Comparison of ENCODE assay signal across 8 mouse cellular contexts in genomic region chr10:18055009-18055695, GRCm38 (mm10). TPM values are rescaled to one million over a fixed set of nuclear protein-coding genes. Genes with fewer than 3 reads are reported as not detected.
A peak's percentile ranks its signal among the peaks of the same experiment; 100 is the strongest.
DNase-seq lines count a peak whose midpoint lies in the region; ATAC-seq lines count a peak whose summit lies in the region.

No protein-coding gene starts in this region.

- peak overlapping the region; percentile 95 for H3K27ac ChIP-seq in hindbrain, embryonic 11.5 days (ENCODE audit: low read depth, low read length)
- H3K27ac ChIP-seq in lung, embryonic 16.5 days (ENCODE audit: low read length), result peak overlapping the region; percentile 85

- WGBS in hindbrain, embryonic 11.5 days, result 4% methylated on average over 37 of the region's 61 CpGs
- WGBS in lung, embryonic 16.5 days, result 2% methylated on average over 48 of the region's 61 CpGs

- peak; percentile 92 for DNase-seq in Muller cell, postnatal 12 days (ENCODE audit: inconsistent ontology term)
- DNase-seq in cerebellum, adult 9-10 months, result peak; percentile 86
- peak; percentile 53 to 80 for DNase-seq in frontal cortex, adult 2 months (ENCODE audit: extremely low spot score in 1 of 2, low spot score in 1 of 2)
- peak; percentile 92 for DNase-seq in hindbrain, embryonic 11.5 days (ENCODE audit: low spot score)
- DNase-seq in layer of hippocampus, adult 9-11 months, result peak; percentile 90
- peak; percentile 74 for DNase-seq in ovary, postnatal 10 days (ENCODE audit: low spot score)
- peak; percentile 88 for DNase-seq in thymus, postnatal 0 days (ENCODE audit: low spot score)

- peak overlapping the region; percentile 95 for H3K9ac ChIP-seq in hindbrain, embryonic 11.5 days (ENCODE audit: low read depth, low read length)
- H3K9ac ChIP-seq in lung, embryonic 16.5 days (ENCODE audit: low read length), result peak overlapping the region; percentile 96

- H3K27me3 ChIP-seq in hindbrain, embryonic 11.5 days (ENCODE audit: control insufficient read depth, insufficient read depth, low read length), result no peaks in the 10 kb centered on the region
- H3K27me3 ChIP-seq in lung, embryonic 16.5 days (ENCODE audit: control insufficient read depth, insufficient read depth, low read depth, low read length), result no peaks in the 10 kb centered on the region

- no peaks in the 10 kb centered on the region for H3K4me1 ChIP-seq in hindbrain, embryonic 11.5 days (replicated peaks; ENCODE audit: control insufficient read depth, insufficient read depth, low read length)
- H3K4me1 ChIP-seq in lung, embryonic 16.5 days (replicated peaks; ENCODE audit: control insufficient read depth, insufficient read depth, low read length), result peaks cover 25% of the 10 kb centered on the region

- H3K9me3 ChIP-seq in hindbrain, embryonic 11.5 days (ENCODE audit: control insufficient read depth, low read length), result no peaks in the 10 kb centered on the region
- H3K9me3 ChIP-seq in lung, embryonic 16.5 days (ENCODE audit: control insufficient read depth, low read length), result no peaks in the 10 kb centered on the region

- peak; percentile 98 for ATAC-seq in hindbrain, embryonic 11.5 days (ENCODE audit: low FRiP score)
- peak; percentile 98 for ATAC-seq in lung, embryonic 16.5 days (ENCODE audit: low read depth)

- no peaks in the 10 kb centered on the region for H3K36me3 ChIP-seq in hindbrain, embryonic 11.5 days (ENCODE audit: control insufficient read depth, insufficient read depth, low read length)
- no peaks in the 10 kb centered on the region for H3K36me3 ChIP-seq in lung, embryonic 16.5 days (ENCODE audit: control insufficient read depth, insufficient read depth, low read length)

- peak overlapping the region; percentile 97 for H3K4me3 ChIP-seq in hindbrain, embryonic 11.5 days (ENCODE audit: low read depth, low read length)
- peak overlapping the region; percentile 97 for H3K4me3 ChIP-seq in lung, embryonic 16.5 days (ENCODE audit: low read length)

- peak overlapping the region; percentile 74 for H3K4me2 ChIP-seq in hindbrain, embryonic 11.5 days (replicated peaks; ENCODE audit: low read depth, low read length)
- H3K4me2 ChIP-seq in lung, embryonic 16.5 days (ENCODE audit: low read depth, low read length), result peak overlapping the region; percentile 81

RNA-seq across cellular contexts. Expression of gene Reps1, which starts 0.5 kb away (rescaled TPM):
- polyA plus RNA-seq in frontal cortex, adult 2 months (2012; rRNA removed), result 62.9 and 66.8 TPM in 2 replicates
- 24.6 and 29.7 TPM in 2 replicates for polyA plus RNA-seq in hindbrain, embryonic 11.5 days (2014; fragmentation: Nextera tagmentation; extraction: Ambion mirVana)
- 7.2 and 11.9 TPM in 2 replicates for polyA plus RNA-seq in lung, embryonic 16.5 days (2015; fragmentation: Nextera tagmentation; extraction: Ambion mirVana)
- polyA plus RNA-seq in thymus, postnatal 0 days (2015; fragmentation: Nextera tagmentation; extraction: Ambion mirVana), result 20.2 and 24.0 TPM in 2 replicates

RNA-seq across cellular contexts. Expression of gene Abracl, which starts 32.1 kb away (rescaled TPM):
- polyA plus RNA-seq in frontal cortex, adult 2 months (2012; rRNA removed), result 22.5 and 23.2 TPM in 2 replicates
- 220 and 223 TPM in 2 replicates for polyA plus RNA-seq in hindbrain, embryonic 11.5 days (2014; fragmentation: Nextera tagmentation; extraction: Ambion mirVana)
- 119 and 135 TPM in 2 replicates for polyA plus RNA-seq in lung, embryonic 16.5 days (2015; fragmentation: Nextera tagmentation; extraction: Ambion mirVana)
- 322 and 349 TPM in 2 replicates for polyA plus RNA-seq in thymus, postnatal 0 days (2015; fragmentation: Nextera tagmentation; extraction: Ambion mirVana)

Comparison
In these comparisons a context has a peak if more than half of its experiments do, and no peak if none do; other contexts are left out.
1. Peak in every context shown above with its lines: DNase-seq, ATAC-seq, H3K4me3 ChIP-seq and H3K27ac ChIP-seq.